Mouse (Mus musculus) lung, adult 2 months (tissue): ENCODE measurements around the gene Olfr693. TPM values are rescaled to one million over a fixed set of nuclear protein-coding genes. Genes with fewer than 3 reads are reported as not detected.
"Not testable (repeated sequence)": the region's sequence is repeated elsewhere in the genome, so short reads cannot be mapped to it uniquely, and the experiment has no call there.

ENCODE experiments used
- DNase-seq: peaks from one replicate; pipeline ENCODE4 v3.0.0; 2022
- H3K4me1 ChIP-seq: fragments of 200-500 bp; 2 replicates; pipeline ENCODE4 v1.6.1; 2011; ENCODE audit warnings: low read length; ENCODE audit not compliant: control insufficient read depth, insufficient read depth
- H3K4me3 ChIP-seq: fragments of 200-500 bp; replicated peaks from 2 replicates; pipeline ENCODE3; 2011; ENCODE audit warnings: low read depth, mild to moderate bottlenecking, control low read depth, low read length; ENCODE audit errors: extremely low read depth
- CTCF ChIP-seq: fragments of 200-500 bp; IDR thresholded peaks from 2 replicates; pipeline ENCODE4 v1.5.1; 2011; ENCODE audit warnings: mild to moderate bottlenecking, low read length, control low read depth; ENCODE audit not compliant: insufficient read depth
- POLR2A ChIP-seq: fragments of 200-500 bp; IDR thresholded peaks from 2 replicates; pipeline ENCODE4 v1.6.1; 2011; ENCODE audit warnings: low read depth, mild to moderate bottlenecking, control low read depth, low read length, borderline replicate concordance; ENCODE audit errors: extremely low read depth
- WGBS: fragments of 180-500 bp; shearing (Covaris S2); methylation state at CpG from one replicate; pipeline ENCODE4 v1.1.7; 2018; 5-methylcytosine and 5-hydroxymethylcytosine counted together
- polyA plus RNA-seq: library from polyadenylated mRNA; depleted of rRNA; stranded (reverse); fragments of >200 nt; gene quantifications from 2 replicates; pipeline ENCODE4 v1.2.3, GENCODE M21; 2012; rRNA removed

The Olfr693 gene
- polyA plus RNA-seq: not detected in 2 replicates

- TF ChIP-seq CTCF (no peak), POLR2A (no peak)
- Histone ChIP-seq H3K4me3 (no peak within 1 kb of the TSS), H3K4me1 (no peaks in the 10 kb centered on the region)
- DNase-seq: no peak
Observed at GRCm38 (mm10) chr7:106680484-106680883, at the start of gene Olfr693. Gene Olfr693 (minus strand): TSS chr7:106680584.

DNA sequence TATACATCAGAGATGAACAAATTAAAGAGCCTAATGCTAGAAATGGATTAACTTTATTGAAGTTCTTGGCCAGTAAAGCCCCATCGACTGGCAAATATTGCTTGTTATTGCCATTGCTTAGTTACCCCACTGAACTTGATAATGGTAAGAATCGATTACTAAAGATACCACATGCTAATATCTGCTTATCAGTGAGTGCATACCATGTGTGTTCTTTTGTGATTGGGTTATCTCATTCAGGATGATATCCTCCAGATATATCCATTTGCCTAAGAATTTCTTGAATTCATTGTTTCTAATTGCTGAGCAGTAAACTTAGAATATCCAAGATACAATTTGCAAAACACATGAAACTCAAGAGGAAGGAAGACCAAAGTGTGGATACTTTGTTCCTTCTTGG, 45.3 kb upstream of the Olfr693 start:
- not testable (repeated sequence) for H3K4me1 ChIP-seq, DNase-seq, H3K4me3 ChIP-seq
- 81% methylated on average over 2 of the region's 2 CpGs for WGBS

- no peaks in the 10 kb centered on the region for H3K4me1 ChIP-seq
- TF ChIP-seq POLR2A: no peak
- no peak for TF ChIP-seq CTCF
- H3K4me3 ChIP-seq: no peak within 1 kb of the TSS
- no peak for DNase-seq
Observed at GRCm38 (mm10) chr7:106716296-106716695, 35.9 kb upstream of the Olfr693 start, which contains the start of gene Olfr695. Gene Olfr695 (minus strand): TSS chr7:106716396.

DNA sequence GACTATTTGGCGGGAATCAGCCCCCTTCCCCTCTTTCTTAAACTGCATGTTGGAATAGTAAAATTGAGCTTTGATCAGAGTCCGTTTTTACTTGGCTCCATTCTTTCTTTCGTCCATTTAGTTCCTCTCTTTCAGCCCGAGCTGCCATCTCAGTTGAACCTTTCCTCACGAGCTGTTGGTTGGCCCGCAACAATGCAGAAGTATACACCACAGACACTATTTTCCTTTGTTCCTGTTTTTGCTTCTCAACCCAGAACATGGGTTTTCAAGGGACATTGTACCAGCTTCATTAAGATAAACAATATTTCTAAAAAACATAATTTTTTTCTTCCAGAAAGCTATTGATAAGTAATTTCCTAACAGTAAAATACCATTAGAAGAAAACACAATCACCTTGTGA, 31.1 kb upstream of the Olfr693 start:
- Histone ChIP-seq H3K4me3 (no peak overlapping the region), H3K4me1 (no peaks in the 10 kb centered on the region)
- WGBS: 77% methylated on average over 6 of the region's 6 CpGs
- TF ChIP-seq POLR2A (no peak), CTCF (no peak)
- DNase-seq: no peak

DNA sequence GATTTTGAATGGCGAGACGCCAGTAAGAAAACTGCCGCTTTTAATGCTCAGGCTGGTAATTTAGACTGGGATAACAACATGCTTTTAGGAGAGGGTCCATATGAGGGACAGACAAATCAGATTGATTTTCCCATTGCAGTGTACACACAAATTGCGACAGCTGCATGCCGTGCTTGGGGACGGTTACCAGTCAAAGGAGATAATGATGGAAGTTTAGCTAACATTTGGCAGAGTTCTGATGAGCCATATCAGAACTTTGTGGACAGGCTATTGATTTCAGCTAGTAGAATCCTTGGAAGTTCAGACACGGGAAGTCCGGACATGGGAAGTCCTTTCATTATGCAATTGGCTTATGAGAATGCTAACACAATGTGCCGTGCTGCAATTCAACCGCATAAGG, 27.3 kb upstream of the Olfr693 start:
- WGBS: 90% methylated on average over 10 of the region's 10 CpGs

GRCm38 (mm10) chr7:106696891-106697290, 16.5 kb upstream of the Olfr693 start:
- WGBS: 59% methylated on average over 1 of the region's 1 CpGs
- no peak for DNase-seq

More for the DNA sequence above, 27.3 kb upstream of the Olfr693 start:
- H3K4me1 ChIP-seq, DNase-seq, H3K4me3 ChIP-seq: not testable (repeated sequence)

GRCm38 (mm10) chr7:106692976-106693375, 12.6 kb upstream of the Olfr693 start:
- DNase-seq: no peak
- 82% methylated on average over 3 of the region's 3 CpGs for whole genome bisulfite sequencing
- H3K4me1 ChIP-seq: no peaks in the 10 kb centered on the region
- TF ChIP-seq POLR2A: no peak
- H3K4me3 ChIP-seq: no peak overlapping the region

More at GRCm38 (mm10) chr7:106696891-106697290, 16.5 kb upstream of the Olfr693 start:
- no peak for TF ChIP-seq POLR2A
- no peak for TF ChIP-seq CTCF
- no peak overlapping the region for H3K4me3 ChIP-seq
- H3K4me1 ChIP-seq: no peaks in the 10 kb centered on the region

DNA sequence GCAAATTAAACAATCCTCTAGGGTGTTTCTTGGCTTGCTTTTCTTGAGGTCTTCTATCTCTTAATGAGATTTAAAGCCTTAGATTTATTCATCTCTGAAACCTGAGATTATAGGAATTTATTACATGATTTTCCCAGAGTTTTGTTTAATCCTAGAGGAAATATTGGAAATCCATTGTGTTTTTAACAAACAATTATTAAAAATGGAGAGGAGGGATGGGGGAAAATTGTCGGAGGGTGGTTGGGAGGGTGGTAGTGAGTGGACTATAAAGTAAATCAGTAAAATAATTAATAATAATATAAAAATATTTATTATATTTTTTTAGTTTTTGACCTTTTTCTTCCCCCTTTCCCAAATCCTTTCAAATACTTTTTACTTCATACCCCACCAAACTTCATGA, 11.3 kb upstream of the Olfr693 start, which contains the start of gene Olfr694:
Olfr694 (minus strand) TSS at position 101 of the 400 bp plus-strand sequence.
- DNase-seq: no peak
- no peaks in the 10 kb centered on the region for H3K4me1 ChIP-seq
- H3K4me3 ChIP-seq: no peak within 1 kb of the TSS
- 82% methylated on average over 1 of the region's 1 CpGs for WGBS
- TF ChIP-seq POLR2A (no peak), CTCF (no peak)

DNA sequence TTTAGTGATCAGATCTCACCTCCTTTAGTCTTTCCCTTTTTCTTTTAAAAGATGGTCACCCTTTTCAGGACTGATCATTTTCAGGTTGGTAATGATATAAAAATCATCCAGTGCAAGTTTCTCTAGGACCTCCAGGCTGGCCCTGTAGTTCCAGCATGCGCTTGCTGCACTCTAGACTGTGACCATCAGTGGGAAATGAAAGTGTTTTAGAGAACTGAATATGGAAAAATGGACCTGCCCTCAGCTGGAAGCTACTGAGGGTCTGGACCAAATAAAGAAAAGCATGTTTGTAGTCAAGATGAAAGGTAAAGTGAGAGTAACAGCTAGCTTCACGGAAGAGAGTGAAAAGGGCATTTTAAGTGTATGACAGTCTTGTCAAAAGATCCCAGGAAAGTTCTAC, 5.0 kb upstream of the Olfr693 start:
- 63% methylated on average over 2 of the region's 2 CpGs for WGBS
- H3K4me1 ChIP-seq: no peaks in the 10 kb centered on the region
- H3K4me3 ChIP-seq: no peak overlapping the region
- no peak for TF ChIP-seq CTCF
- TF ChIP-seq POLR2A: no peak
- DNase-seq: no peak

DNA sequence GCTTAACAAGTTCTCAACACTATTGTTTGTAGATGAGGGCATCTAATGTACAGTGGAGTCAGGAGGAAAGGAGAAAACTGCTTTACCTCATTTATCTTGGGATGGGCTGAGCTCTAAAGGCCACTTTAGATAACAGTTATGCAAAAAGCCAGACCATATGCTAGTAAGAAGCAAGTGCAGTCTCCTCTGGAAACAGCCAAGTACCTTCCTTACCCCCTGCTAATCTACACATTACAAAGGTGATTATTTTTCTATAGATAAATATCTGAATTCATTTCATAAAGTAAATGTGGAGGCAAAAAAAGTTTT, 28.1 kb downstream of the Olfr693 start:
- no peak overlapping the region for H3K4me3 ChIP-seq
- H3K4me1 ChIP-seq: no peaks in the 10 kb centered on the region
- no peak for TF ChIP-seq POLR2A
- TF ChIP-seq CTCF: no peak
- no peak for DNase-seq

DNA sequence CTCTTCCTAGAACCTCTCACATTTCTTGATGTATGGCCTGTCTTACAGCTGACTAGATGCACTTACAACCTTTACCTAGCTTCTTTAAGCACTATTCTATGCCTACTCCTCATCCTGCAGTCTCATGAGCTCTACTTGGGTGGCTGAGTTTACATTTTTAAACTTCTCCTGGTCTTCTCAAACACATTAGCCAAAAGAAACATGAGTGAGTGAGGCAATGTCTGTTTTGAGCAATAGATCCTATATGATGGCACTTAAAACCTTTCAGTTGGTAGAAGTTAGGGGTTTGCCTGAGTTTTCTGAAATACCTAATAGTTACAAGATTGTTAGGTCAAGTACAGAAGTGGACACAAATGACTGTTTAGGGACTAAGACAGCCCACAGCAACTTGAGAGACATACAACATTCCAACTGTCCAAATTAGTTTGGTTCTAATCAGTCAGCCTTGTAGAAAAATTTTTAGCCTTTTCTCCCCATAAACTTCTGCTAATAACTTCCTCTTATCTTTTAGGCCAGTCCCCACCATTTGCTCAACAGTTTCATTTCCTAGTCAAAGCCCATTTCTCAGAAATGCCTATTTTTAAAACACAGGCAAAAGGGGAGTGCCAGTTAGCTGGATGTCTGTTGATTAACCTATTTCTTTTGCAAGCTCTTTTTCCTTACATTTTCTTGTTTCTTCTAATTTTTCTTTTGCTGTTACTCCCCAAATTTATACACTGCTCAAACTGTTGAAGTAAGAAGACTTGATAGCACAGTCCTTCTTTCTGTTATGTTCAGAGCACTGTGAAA, 28.6 kb downstream of the Olfr693 start:
- no peak for DNase-seq
- TF ChIP-seq CTCF: no peak
- TF ChIP-seq POLR2A: no peak
- Histone ChIP-seq H3K4me3 (no peak overlapping the region), H3K4me1 (no peaks in the 10 kb centered on the region)
